Mouse (Mus musculus) large intestine, adult 2 months (tissue): Measurements from ENCODE around the gene Cnbd2. TPM values are rescaled to one million over a fixed set of nuclear protein-coding genes. Genes with fewer than 3 reads are reported as not detected.

Source experiments
- DNase-seq: peaks from one replicate; pipeline ENCODE4 v3.0.0-alpha.2; 2012; ENCODE audit warnings: low read depth, low spot score
- WGBS: fragments of 180-500 bp; shearing (Covaris S2); methylation state at CpG from one replicate; pipeline ENCODE4 v1.1.7; 2018; 5-methylcytosine and 5-hydroxymethylcytosine counted together
- polyA plus RNA-seq: library from polyadenylated mRNA; depleted of rRNA; stranded (reverse); fragments of >200 nt; gene quantifications from 2 replicates; pipeline ENCODE4 v1.2.3, GENCODE M21; 2012; rRNA removed

Cnbd2 gene
- polyA plus RNA-seq: 0.36 and 0.70 TPM in 2 replicates

DNA sequence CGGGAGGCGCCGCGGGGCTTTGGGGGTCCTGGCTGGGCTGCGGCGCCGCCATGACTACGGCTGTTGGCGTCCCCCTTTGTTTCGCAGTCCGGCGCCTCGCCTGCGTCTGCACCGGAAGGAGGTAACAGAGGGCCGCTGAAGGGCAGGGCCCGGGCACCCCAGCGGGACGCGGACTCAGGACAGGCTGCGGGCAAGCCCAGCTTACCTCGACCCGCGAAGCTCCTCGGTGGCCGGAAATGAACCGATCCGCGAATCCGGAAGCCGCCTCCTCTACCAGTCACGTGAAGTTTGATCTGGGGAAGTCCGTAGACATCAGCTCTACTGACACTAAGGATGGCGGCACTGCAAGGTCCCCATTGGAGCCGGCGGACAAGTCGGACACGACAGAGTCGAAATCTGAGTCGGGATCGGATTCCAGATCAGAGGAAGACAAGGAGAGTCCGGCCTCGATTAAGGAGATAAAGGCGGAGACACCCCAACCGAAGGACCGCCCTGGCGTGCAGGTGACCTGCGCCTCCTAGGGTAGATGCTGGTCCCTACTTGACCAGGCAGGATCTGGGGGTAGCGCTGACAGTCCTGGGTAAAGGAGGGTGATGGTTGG lies at the start of gene Cnbd2, which contains the start of gene Scand1:
TSS of gene Cnbd2 (plus strand) at position 3 of the 601 bp plus-strand sequence.
TSS of gene Scand1 (minus strand) at position 408 of the 601 bp plus-strand sequence.
- DNase-seq: peak; percentile 64
- under 1% methylated on average over 48 of the region's 49 CpGs for WGBS

DNA sequence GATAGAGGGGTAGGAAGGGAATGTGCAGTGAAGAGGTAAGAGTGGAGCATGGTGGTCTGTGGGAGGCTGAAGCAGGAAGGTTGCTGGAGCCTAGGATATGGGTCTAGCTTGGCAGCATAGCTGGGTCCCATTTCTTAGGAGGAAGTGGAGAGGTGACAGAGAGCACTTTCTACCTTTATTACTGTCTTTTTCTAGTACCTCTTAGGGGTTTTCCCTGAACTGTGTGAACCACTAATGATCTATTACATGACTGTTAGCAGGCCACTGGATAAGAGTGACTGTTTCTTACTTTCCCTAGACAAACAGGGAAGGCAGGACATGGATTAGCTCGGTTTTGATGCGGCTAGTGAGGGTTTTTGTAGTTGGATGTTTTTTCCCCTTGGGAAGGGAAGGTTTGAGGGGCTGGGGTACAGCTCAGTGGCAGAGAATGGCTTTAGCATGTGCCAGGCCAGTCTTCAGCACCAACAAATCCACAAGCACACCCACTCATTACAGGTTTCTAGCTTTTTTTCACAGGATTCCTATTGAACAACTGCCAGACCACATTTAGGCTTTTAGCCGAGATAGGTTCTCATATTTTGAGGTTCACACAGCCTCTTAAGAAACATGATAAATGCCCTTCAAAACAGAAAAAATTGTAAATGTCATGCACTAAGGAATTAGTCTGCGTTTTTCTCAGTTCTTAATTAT lies 48.8 kb upstream of the Cnbd2 start:
- WGBS: 82% methylated on average over 4 of the region's 4 CpGs
- no peak for DNase-seq

DNA sequence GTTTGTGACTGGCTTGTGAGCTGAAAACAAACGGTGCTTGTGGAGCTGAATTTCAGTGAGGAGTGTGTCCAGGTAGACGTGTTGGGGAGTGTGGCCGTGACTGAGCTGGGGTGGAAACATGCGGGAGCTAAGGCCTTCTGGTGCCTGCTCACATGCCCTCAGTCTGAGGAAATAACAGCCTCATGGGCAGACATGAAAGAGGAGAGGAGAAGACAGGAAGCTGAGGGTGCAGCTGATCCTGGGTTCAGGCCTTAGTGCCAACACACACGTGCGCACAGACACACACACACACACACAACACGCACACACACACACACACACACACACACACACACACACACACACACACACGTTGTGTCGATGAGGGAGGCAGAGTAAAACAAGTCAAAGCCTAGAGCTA lies 44.5 kb upstream of the Cnbd2 start:
- 92% methylated on average over 9 of the region's 9 CpGs for whole genome bisulfite sequencing
- DNase-seq: no peak

GRCm38 (mm10) chr2:156272553-156272952 lies 39.5 kb upstream of the Cnbd2 start:
- DNase-seq: no peak
- WGBS: 85% methylated on average over 6 of the region's 6 CpGs

- whole genome bisulfite sequencing: 30% methylated on average over 4 of the region's 4 CpGs
- peak; percentile 74 for DNase-seq
These were observed 33.7 kb upstream of the Cnbd2 start for GRCm38 (mm10) chr2:156278226-156279017.

DNA sequence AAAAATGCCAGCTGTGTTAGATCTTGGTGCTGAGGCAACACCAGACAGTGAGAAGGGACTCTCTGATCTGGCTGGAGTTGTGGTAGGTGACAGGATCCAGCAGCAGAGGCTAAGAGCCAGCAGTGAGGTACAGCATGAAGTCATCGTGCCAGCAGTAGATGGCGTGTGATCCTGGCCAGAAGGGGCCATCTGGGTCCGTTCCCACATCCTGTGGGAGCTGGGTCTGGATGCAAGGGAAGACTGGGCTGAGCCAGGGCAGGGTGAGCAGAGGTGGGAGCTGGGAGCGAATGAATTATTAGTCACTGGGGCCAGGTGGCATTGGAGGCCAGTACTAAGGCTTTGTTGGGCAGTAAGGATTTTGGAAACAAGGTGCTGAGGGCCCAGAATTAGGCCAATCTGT lies 30.9 kb upstream of the Cnbd2 start:
- DNase-seq: no peak
- WGBS: 77% methylated on average over 4 of the region's 4 CpGs

- no peak for DNase-seq
- WGBS: 88% methylated on average over 2 of the region's 2 CpGs
These were observed 26.9 kb upstream of the Cnbd2 start for GRCm38 (mm10) chr2:156285161-156285560.

GRCm38 (mm10) chr2:156286733-156287132 lies 25.4 kb upstream of the Cnbd2 start:
- WGBS: 98% methylated on average over 4 of the region's 4 CpGs
- no peak for DNase-seq

- WGBS: 85% methylated on average over 2 of the region's 2 CpGs
- DNase-seq: no peak
These were observed 23.9 kb upstream of the Cnbd2 start for GRCm38 (mm10) chr2:156288222-156288621.

- no peak for DNase-seq
- WGBS: 82% methylated on average over 2 of the region's 2 CpGs
These were observed 22.4 kb upstream of the Cnbd2 start for GRCm38 (mm10) chr2:156289552-156290160.

DNA sequence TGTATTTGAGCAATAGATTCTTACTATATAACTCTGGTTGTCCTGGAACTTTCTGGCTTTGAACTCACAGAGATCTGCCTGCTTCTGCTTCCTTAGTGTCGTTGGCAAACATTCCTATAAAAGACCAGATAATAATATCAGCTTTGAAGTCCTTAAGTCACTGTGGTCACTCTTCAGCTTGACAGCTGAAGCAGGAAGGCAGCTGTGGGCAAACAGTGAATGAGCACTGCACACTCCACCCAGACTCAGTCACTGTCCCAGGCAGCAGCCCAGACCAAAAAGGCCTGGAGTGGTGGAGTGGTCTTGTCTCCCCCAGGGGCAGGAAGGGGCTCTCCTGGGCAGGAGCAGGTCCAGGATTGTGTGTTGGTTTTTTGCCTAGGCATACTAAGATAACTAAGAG lies 20.1 kb upstream of the Cnbd2 start:
- WGBS: 82% methylated on average over 1 of the region's 1 CpGs

GRCm38 (mm10) chr2:156295601-156296063 lies 16.5 kb upstream of the Cnbd2 start:
- DNase-seq: peak; percentile 63

More for the DNA sequence above, 20.1 kb upstream of the Cnbd2 start:
- no peak for DNase-seq

DNA sequence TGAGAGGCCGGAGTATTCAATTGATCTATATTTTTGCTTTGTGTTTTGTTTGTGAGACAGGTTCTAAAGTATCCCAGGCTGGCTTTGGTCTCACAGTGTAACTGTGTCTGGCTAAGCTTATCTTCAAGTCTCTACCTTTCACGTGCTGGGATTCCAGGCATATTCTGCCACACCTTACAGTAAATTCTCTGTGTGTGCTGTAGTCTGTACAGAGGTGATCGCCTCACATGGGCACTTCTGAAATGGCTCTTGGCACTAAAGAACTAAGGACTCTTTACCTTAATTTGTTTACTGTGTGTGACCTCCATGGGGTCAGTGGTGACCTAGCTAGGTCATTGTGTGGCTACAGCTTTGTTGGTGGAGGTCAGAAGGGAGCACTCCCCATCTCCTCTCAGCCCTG lies 15.9 kb upstream of the Cnbd2 start:
- DNase-seq: peak; percentile 63
- 18% methylated on average over 3 of the region's 3 CpGs for WGBS

More at GRCm38 (mm10) chr2:156295601-156296063, 16.5 kb upstream of the Cnbd2 start:
- WGBS: 31% methylated on average over 2 of the region's 2 CpGs

DNA sequence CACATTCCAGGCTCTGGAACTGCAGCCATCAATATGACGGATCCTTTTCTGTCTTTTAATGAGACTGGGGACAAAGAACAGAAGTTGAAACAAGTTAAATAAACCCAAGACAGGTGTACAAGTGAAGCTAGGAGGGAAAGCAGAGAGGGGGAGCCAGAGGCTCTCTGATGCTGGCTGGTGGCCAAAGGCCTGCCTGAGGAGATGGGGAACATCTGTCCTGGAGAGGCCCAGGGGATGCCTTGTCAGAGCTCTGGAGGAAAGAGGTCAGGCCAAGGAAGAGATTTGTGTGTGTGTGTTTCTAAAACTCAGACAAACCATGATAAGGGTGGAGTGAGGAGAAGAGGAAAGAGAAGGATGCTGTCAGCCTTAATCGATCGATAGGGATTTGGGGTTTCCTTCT lies 14.4 kb upstream of the Cnbd2 start:
- WGBS: 70% methylated on average over 3 of the region's 3 CpGs
- no peak for DNase-seq

- WGBS: 80% methylated on average over 7 of the region's 7 CpGs
These were observed 13.6 kb upstream of the Cnbd2 start for GRCm38 (mm10) chr2:156298458-156298857.

GRCm38 (mm10) chr2:156302063-156302462 lies 10.0 kb upstream of the Cnbd2 start:
- 89% methylated on average over 4 of the region's 4 CpGs for WGBS
- DNase-seq: no peak

More at GRCm38 (mm10) chr2:156298458-156298857, 13.6 kb upstream of the Cnbd2 start:
- no peak for DNase-seq

DNA sequence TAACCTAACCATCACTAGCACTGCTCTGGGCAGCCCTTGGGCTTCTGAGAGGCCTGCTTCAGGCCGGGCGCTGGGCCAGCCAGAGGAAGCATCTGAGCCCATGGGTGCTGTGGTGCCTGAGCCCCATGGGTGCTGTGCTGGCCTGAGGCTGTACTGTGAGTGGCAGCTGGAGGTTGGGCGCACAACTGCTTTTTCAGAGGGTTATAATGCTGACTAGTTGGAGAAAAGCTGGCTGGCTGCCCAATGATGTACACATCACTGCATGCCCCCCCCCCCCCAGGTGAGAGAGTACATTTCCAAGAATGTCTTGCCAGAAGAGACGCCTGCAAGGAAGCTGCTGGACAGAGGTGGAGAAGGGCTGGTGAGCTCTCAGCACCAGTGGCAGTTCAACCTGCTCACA lies 7.7 kb upstream of the Cnbd2 start:
- DNase-seq: no peak
- 91% methylated on average over 4 of the region's 4 CpGs for WGBS

DNA sequence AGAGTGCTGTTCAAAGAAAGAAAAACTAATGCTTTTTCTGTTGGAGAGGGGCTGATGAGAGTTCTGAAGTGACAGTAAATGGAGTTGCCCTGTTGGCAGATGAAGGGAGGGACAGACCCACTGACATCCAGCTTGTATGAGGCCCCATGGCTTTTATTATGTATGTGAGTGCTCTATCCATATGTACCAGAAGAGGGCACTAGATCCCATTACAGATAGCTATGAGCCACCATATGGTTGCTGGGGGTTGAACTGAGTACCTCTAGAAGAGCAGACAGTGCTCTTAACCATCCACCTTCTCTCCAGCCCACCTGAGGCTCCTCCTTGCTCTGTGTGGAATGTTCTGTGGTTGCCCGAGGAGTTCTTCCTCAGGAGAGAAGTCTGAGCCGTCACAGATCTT lies 6.3 kb upstream of the Cnbd2 start:
- no peak for DNase-seq
- WGBS: 93% methylated on average over 2 of the region's 2 CpGs

DNA sequence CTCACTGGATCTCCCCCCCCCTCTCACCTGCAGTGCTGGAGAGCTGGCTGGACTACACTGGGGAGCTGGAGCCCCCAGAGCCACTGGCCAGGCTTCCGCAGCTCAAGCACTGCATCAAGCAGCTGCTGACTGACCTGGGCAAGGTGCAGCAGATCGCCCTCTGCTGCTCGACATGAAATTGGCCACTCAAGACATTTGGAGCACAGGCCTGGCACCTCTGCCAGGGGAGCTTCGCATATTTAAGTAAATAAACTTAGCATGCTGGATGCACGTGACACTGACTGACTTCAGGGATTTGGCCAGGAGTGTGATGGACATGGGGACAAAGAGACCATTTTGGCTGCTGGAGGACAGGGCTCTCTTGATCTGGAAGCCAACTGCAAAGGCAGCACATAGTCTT lies 4.8 kb upstream of the Cnbd2 start:
- WGBS: 44% methylated on average over 5 of the region's 5 CpGs
- no peak for DNase-seq

- 97% methylated on average over 5 of the region's 5 CpGs for WGBS
- no peak for DNase-seq
These were observed 2.2 kb upstream of the Cnbd2 start for GRCm38 (mm10) chr2:156309948-156310347.
